Mouse (Mus musculus): ENCODE results near the gene Myct1. TPM values are rescaled to one million over a fixed set of nuclear protein-coding genes. Genes with fewer than 3 reads are reported as not detected.

Gene Myct1
- 1.6 and 1.8 TPM in 2 replicates for polyA plus RNA-seq (2015; fragmentation: Nextera tagmentation; extraction: Ambion mirVana)

DNA sequence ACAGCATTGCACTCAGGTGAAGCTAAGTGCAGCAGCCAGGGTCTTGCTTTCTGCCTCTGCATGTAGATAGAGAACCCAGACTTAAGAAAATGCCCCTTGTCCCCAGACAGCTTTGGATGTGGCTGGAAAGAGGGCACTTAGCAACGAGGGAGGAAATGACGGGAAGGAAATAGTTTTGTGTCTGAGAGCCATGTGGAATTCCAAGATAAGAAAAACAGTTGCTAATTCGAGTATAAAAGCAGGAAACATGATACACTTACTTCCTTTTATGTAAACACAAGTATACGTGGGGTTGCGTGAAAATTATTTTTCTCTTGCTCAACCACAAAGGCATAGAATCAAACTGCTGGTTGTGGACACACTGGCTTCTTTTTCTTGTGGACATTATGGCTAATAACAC lies at the start of gene Myct1:
Gene Myct1, plus strand, starts transcription at position 312 of the 400 bp plus-strand sequence.
- Histone ChIP-seq H3K4me1 (replicated peaks) (no peaks in the 10 kb centered on the region), H3K36me3 (no peaks in the 10 kb centered on the region), H3K27me3 (no peaks in the 10 kb centered on the region), H3K9me3 (no peaks in the 10 kb centered on the region), H3K4me3 (no peak within 1 kb of the TSS), H3K9ac (no peak within 1 kb of the TSS), H3K4me2 (no peak within 1 kb of the TSS), H3K27ac (replicated peaks) (no peak within 1 kb of the TSS)
- WGBS = 66% methylated on average over 5 of the region's 5 CpGs
- no peak for ATAC-seq (ENCODE audit: low read depth)

DNA sequence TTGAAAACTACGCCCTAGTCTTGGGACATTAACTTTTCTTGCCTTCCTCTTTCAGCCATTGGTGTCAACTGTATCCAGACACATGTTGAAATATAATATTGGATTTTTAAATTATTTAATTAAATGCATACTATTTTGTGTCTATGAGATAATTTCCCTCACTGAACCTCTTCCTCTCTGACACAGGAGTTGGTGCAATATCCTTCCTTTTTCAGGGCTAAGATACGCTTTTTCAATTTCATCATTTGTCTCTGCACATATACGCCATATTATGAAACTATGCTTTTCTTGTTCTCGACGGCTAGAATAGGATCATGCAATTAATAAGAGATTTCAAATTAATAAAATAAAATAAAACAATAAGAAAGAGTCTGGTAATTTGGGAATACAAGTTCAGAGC lies 47.1 kb upstream of the Myct1 start:
- ATAC-seq (ENCODE audit: low read depth) = no peak
- Histone ChIP-seq H3K9ac (no peak overlapping the region), H3K27me3 (no peaks in the 10 kb centered on the region), H3K4me1 (replicated peaks) (peaks cover 14% of the 10 kb centered on the region; the same call in 1 of the 2 replicates), H3K36me3 (no peaks in the 10 kb centered on the region), H3K4me2 (no peak overlapping the region), H3K27ac (replicated peaks) (no peak overlapping the region), H3K9me3 (no peaks in the 10 kb centered on the region), H3K4me3 (no peak overlapping the region)
- 95% methylated on average over 5 of the region's 5 CpGs for WGBS

DNA sequence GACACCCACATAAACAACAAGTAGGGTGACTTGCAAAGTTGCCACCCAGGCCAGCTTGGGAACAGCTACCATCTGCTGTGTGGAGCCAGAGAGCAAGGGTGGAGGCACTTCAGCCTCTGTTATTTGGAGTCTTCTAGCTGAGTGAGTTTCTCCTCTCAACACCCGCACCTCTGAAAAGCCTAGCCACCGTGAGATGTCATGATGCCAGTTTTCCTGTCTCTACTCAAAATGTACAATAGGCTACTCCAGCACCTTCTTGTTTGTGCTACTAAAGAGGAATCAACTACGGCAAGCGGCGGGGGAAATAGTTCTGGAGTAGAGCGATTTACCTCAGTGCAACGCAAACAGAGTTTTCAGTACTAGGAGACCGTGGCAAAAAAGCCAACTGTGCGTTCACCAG lies 45.8 kb upstream of the Myct1 start:
- Histone ChIP-seq H3K27me3 (no peaks in the 10 kb centered on the region), H3K27ac (replicated peaks) (no peak overlapping the region), H3K4me2 (no peak overlapping the region), H3K36me3 (no peaks in the 10 kb centered on the region), H3K9ac (no peak overlapping the region), H3K4me3 (no peak overlapping the region), H3K9me3 (no peaks in the 10 kb centered on the region), H3K4me1 (replicated peaks) (peaks cover 14% of the 10 kb centered on the region; the same call in 1 of the 2 replicates)
- no peak for ATAC-seq (ENCODE audit: low read depth)
- WGBS = 91% methylated on average over 9 of the region's 9 CpGs

DNA sequence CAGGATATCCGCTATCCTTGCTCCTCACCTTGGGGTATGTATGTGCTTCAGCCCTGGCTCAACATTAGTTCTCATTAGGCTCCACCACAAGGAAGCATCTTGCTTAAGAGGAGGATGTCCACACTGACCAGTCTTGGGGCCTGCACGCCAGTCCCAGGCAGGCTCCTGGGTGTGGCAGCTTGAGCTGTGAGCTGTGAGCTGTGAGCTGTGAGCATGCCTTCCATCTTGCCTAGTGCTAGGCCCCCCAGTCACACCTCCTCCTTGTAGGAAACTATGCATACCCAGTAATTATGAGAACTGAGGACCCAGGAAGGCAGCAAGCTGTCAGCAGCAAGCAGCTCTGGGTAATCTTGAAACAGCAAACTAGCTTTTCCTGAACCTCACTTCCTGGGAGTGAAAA lies 44.9 kb upstream of the Myct1 start:
- Histone ChIP-seq H3K9ac (no peak overlapping the region), H3K9me3 (no peaks in the 10 kb centered on the region), H3K27ac (replicated peaks) (no peak overlapping the region), H3K27me3 (no peaks in the 10 kb centered on the region), H3K4me1 (replicated peaks) (peaks cover 14% of the 10 kb centered on the region; the same call in 1 of the 2 replicates), H3K36me3 (no peaks in the 10 kb centered on the region), H3K4me2 (no peak overlapping the region), H3K4me3 (no peak overlapping the region)
- 81% methylated on average over 2 of the region's 2 CpGs for WGBS
- no peak for ATAC-seq (ENCODE audit: low read depth)

DNA sequence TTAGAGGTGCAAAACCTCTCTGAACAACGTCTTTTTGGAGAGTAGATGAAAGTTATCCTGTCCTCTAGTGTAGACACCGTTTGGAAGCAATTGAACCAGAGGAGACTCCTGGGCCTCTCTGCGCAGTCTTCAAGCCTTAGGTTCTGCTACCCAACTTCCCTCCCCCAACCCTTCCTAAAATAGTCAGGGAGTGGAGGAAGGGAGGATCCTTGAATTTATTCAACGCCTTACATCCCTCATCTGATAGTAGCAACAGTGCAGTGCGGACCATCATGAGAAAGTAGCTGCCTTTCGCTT lies 43.8 kb upstream of the Myct1 start:
- no peak for ATAC-seq (ENCODE audit: low read depth)
- H3K4me1 ChIP-seq (replicated peaks) = peaks cover 14% of the 10 kb centered on the region; the same call in 1 of the 2 replicates
- H3K4me2 ChIP-seq = peak overlapping the region; percentile 89
- H3K27me3 ChIP-seq = no peaks in the 10 kb centered on the region
- WGBS = 8% methylated on average over 6 of the region's 6 CpGs
- peak overlapping the region; percentile 66 for H3K4me3 ChIP-seq
- no peaks in the 10 kb centered on the region for H3K36me3 ChIP-seq
- peak overlapping the region; percentile 76; the same call in 1 of the 2 replicates for H3K27ac ChIP-seq (replicated peaks)
- H3K9me3 ChIP-seq = no peaks in the 10 kb centered on the region
- peak overlapping the region; percentile 80 for H3K9ac ChIP-seq

DNA sequence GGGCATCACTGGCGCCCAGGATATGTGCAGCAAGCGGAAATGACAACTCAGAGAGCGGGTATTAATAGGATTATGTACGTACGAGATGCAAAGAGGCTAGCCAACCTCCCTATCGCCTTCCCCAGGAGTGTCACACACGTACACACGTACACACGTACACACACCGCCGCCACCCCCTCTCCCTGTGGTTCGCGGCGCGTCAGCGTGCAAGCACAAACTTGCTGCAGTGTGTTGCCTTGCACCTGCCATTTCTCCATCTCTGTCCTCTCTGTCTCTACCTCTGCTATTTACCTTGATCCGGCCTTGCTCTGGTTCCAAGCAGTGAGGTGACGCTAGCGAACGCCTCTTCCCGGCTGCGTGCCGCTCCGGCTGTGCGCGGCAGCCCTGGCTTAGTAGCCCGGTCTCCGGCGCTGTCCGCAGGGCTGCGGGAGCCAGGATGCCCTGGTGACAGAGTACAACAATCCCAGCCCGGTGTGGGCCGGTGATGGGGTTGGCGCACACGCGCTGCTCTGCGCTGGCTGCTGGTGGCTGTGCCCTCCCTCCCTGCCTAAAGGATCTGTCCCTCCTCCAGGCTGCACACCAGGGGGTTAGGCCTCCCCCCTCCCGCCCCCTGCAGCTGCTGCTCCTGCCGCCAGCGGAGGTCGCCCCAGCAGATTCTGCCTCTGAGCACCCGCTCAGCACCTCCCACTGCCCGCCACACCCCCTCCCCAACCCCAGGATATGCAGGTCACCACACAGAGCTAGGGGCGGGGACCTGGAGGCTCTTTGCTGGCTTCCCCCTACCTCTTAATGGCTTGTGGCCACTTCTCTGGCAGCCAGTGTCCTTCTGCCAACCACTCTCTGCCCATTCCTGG lies 43.2 kb upstream of the Myct1 start:
- Histone ChIP-seq H3K27ac (replicated peaks) (peak overlapping the region; percentile 76), H3K36me3 (no peaks in the 10 kb centered on the region), H3K9me3 (no peaks in the 10 kb centered on the region), H3K4me2 (peak overlapping the region; percentile 89), H3K9ac (peak overlapping the region; percentile 80), H3K4me3 (peak overlapping the region; percentile 66), H3K27me3 (no peaks in the 10 kb centered on the region), H3K4me1 (replicated peaks) (peaks cover 14% of the 10 kb centered on the region; the same call in 1 of the 2 replicates)
- ATAC-seq (ENCODE audit: low read depth) = peak; percentile 96
- WGBS = under 1% methylated on average over 42 of the region's 44 CpGs

DNA sequence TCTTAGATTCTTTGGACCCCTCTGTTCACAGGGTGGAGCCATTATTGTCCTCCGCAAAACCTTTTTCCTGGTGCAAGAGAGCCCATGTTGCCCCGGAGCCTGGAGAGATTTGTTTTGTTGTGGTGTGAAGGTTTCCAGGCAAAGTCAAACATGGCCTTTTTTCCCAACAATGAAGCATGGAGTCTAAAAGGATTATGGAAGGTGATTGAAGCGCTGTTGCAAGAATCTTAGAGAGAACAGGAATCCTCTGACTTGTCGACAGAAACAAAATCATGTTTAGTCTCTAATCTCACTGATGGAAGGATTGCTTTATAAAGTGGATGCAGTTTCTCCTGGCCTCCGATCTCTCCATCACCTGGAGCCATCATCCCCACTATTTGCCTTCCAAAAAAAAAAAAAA lies 42.2 kb upstream of the Myct1 start, which contains the start of gene Syne1:
Gene Syne1, minus strand, starts transcription at position 101 of the 400 bp plus-strand sequence.
- H3K9me3 ChIP-seq = no peaks in the 10 kb centered on the region
- 80% methylated on average over 5 of the region's 5 CpGs for WGBS
- H3K27ac ChIP-seq (replicated peaks) = peak within 1 kb of the TSS; percentile 76
- H3K27me3 ChIP-seq = no peaks in the 10 kb centered on the region
- peak within 1 kb of the TSS; percentile 80 for H3K9ac ChIP-seq
- peak within 1 kb of the TSS; percentile 89 for H3K4me2 ChIP-seq
- no peaks in the 10 kb centered on the region for H3K36me3 ChIP-seq
- H3K4me1 ChIP-seq (replicated peaks) = peaks cover 14% of the 10 kb centered on the region; the same call in 1 of the 2 replicates
- no peak for ATAC-seq (ENCODE audit: low read depth)
- peak within 1 kb of the TSS; percentile 66 for H3K4me3 ChIP-seq

DNA sequence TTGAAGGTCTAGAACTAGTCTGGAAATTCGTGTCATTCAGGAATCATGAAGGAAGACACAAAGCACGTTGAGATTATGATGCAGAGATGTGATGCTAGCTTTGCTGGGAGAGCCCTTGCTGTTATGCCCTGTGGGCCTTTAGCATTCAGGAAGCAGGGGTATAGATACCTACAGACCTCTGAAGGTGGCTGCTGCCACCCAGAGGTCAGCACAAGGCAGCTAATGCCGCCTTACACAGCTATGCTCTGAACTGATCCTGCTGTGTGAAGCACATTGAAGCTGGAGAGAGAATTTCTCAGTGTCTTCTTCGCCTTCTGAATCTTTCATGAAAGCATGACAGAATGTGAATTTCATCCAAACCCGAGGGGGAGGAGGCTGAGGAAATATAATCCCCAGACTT lies 38.6 kb upstream of the Myct1 start:
- Histone ChIP-seq H3K4me2 (no peak overlapping the region), H3K36me3 (no peaks in the 10 kb centered on the region), H3K27me3 (no peaks in the 10 kb centered on the region), H3K9ac (no peak overlapping the region), H3K4me3 (no peak overlapping the region), H3K27ac (replicated peaks) (no peak overlapping the region), H3K4me1 (replicated peaks) (peaks cover 9% of the 10 kb centered on the region; the same call in 1 of the 2 replicates), H3K9me3 (no peaks in the 10 kb centered on the region)
- ATAC-seq (ENCODE audit: low read depth) = no peak
- WGBS = 21% methylated on average over 5 of the region's 5 CpGs

DNA sequence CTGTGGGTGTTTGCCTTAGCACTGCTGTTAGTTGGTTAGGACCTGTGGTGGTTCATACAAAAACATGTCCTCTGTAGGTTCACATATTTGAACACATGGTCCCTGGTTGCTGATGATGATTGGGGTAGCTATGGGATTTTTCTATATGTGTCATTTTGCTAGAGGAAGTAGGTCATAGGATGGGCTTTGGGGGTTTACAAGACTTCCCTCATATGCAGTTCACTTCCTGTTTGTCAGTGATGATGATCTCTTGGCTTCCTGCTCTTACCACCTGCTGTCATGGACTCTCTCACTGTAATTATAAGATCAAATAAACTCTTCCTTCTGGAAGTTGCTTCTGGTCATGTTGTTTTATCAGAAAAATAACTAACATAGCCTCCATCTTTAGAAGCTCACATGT lies 34.8 kb upstream of the Myct1 start:
- no peaks in the 10 kb centered on the region for H3K36me3 ChIP-seq
- no peak overlapping the region for H3K27ac ChIP-seq (replicated peaks)
- no peak overlapping the region for H3K9ac ChIP-seq
- H3K27me3 ChIP-seq = no peaks in the 10 kb centered on the region
- H3K9me3 ChIP-seq = no peaks in the 10 kb centered on the region
- H3K4me1 ChIP-seq (replicated peaks) = no peaks in the 10 kb centered on the region
- H3K4me2 ChIP-seq = no peak overlapping the region
- no peak overlapping the region for H3K4me3 ChIP-seq
- ATAC-seq (ENCODE audit: low read depth) = no peak

DNA sequence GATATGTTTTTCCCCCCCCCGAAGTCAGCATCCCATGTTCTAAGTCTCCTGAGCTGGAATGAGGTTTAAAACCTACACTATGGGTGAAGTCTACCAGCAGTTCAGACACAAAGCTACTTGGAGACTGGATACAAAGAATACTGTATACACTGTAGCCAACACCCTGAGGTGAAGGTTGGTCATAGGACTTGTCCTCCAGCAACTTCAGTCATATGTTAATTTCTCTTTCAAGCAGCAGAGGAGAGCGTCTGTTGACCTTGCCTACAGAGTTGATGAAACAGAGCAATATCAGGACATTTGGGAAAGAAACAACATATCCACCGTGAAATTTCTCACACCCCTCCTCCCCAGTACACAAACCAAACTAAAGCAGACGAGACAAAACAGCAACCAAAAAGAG lies 33.0 kb upstream of the Myct1 start:
- no peaks in the 10 kb centered on the region for H3K9me3 ChIP-seq
- H3K4me1 ChIP-seq (replicated peaks) = no peaks in the 10 kb centered on the region
- H3K27me3 ChIP-seq = no peaks in the 10 kb centered on the region
- ATAC-seq (ENCODE audit: low read depth) = no peak
- 82% methylated on average over 4 of the region's 4 CpGs for WGBS
- no peaks in the 10 kb centered on the region for H3K36me3 ChIP-seq
- no peak overlapping the region for H3K4me3 ChIP-seq
- H3K4me2 ChIP-seq = no peak overlapping the region
- no peak overlapping the region for H3K9ac ChIP-seq
- no peak overlapping the region for H3K27ac ChIP-seq (replicated peaks)

DNA sequence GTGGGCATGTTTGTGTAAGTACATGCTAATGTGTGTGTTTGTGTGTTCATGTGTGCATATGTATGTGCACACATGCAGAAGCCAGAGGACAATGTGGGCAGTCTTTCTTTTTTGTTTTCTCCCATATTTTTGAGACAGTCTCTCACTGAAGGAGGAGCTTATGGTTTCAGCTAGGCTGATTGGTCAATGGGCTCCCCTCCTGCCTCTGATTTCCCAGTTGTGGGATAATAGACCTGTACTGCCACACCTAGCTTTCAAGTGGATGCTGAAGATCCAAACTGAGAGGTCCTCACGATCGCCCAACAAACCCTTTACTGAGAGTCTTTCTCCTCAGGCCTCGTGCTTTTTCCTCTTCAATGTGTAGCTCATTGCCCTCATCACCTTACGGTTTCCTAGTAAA lies 31.9 kb upstream of the Myct1 start:
- H3K27me3 ChIP-seq = no peaks in the 10 kb centered on the region
- 92% methylated on average over 4 of the region's 4 CpGs for WGBS
- H3K4me2 ChIP-seq = no peak overlapping the region
- H3K4me3 ChIP-seq = no peak overlapping the region
- H3K9ac ChIP-seq = no peak overlapping the region
- H3K9me3 ChIP-seq = no peaks in the 10 kb centered on the region
- H3K36me3 ChIP-seq = no peaks in the 10 kb centered on the region
- no peak for ATAC-seq (ENCODE audit: low read depth)
- H3K27ac ChIP-seq (replicated peaks) = no peak overlapping the region
- no peaks in the 10 kb centered on the region for H3K4me1 ChIP-seq (replicated peaks)

DNA sequence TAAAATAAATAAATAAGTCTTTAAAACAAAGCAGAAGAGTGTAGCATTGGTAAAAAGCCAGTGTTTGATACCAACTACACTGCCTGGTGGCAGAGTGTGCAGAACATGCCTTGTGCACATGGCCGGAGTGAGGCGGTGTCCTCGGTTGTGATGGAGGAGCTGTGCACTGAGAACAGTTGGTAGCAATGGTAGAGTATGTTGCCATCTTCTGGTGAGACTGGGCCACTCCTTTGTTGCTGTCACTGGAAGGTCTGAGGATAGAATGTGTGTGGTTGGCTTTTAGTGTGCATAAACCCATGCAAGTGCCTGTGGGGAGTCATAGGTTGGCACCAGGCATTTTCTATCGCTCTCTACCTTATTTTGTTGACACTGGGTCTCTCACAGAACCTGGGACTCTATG lies 24.6 kb upstream of the Myct1 start:
- 87% methylated on average over 4 of the region's 4 CpGs for WGBS
- ATAC-seq (ENCODE audit: low read depth) = no peak

DNA sequence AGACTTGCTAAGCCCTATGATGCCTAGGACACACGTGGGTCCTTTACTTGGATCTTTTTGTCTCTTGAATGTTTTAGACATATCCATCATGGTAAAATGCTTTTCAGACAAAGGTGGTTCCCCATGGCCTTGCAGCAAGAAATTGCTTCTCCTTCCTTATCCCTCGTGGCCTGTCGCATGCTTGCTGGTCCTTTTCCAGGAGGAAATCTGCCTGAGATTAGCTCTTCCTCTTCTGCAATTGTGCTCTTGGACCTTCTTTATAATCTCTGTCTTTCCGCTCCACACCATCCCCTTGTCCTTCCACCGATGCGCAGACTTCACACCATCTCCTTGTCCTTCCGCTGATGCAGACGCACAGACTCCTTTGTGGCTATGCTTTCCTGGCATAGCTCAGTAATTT lies 23.5 kb upstream of the Myct1 start:
- no peak overlapping the region for H3K4me3 ChIP-seq
- H3K4me2 ChIP-seq = no peak overlapping the region
- no peak overlapping the region for H3K27ac ChIP-seq (replicated peaks)
- H3K27me3 ChIP-seq = no peaks in the 10 kb centered on the region
- H3K9me3 ChIP-seq = no peaks in the 10 kb centered on the region
- H3K9ac ChIP-seq = no peak overlapping the region
- no peak for ATAC-seq (ENCODE audit: low read depth)
- 89% methylated on average over 8 of the region's 8 CpGs for WGBS
- H3K36me3 ChIP-seq = no peaks in the 10 kb centered on the region
- no peaks in the 10 kb centered on the region for H3K4me1 ChIP-seq (replicated peaks)

More for the DNA sequence above, 24.6 kb upstream of the Myct1 start:
- Histone ChIP-seq H3K4me2 (no peak overlapping the region), H3K36me3 (no peaks in the 10 kb centered on the region), H3K27ac (replicated peaks) (no peak overlapping the region), H3K9ac (no peak overlapping the region), H3K27me3 (no peaks in the 10 kb centered on the region), H3K4me3 (no peak overlapping the region), H3K9me3 (no peaks in the 10 kb centered on the region), H3K4me1 (replicated peaks) (no peaks in the 10 kb centered on the region)
